Mouse (Mus musculus) midbrain, embryonic 16.5 days (tissue): Measurements from ENCODE around the gene Spata33. TPM values are rescaled to one million over a fixed set of nuclear protein-coding genes. Genes with fewer than 3 reads are reported as not detected.

Experiments used
- polyA plus RNA-seq: library from polyadenylated mRNA; unstranded; fragments of >200 nt; fragmentation: Nextera tagmentation; extraction: Ambion mirVana; gene quantifications from 2 replicates; pipeline ENCODE4 v1.2.1, GENCODE M21; 2015

Spata33 gene
- polyA plus RNA-seq, 1 experiment from 2014 or later, result 8.5 TPM

Other genes with a start within 250 kb of the Spata33 start
- 23.2 and 25.8 TPM in 2 replicates for gene Ankrd11, start 170.6 kb upstream of the Spata33 start, polyA plus RNA-seq
- 47.4 and 48.2 TPM in 2 replicates for gene Spg7, start 149.9 kb upstream of the Spata33 start, polyA plus RNA-seq
- 639 and 669 TPM in 2 replicates for gene Rpl13, start 110.5 kb upstream of the Spata33 start, polyA plus RNA-seq
- gene Cpne7, start 95.5 kb upstream of the Spata33 start, polyA plus RNA-seq, result 10.1 and 17.1 TPM in 2 replicates
- 0.40 and 0.42 TPM in 2 replicates for gene Sult5a1, start 54.5 kb upstream of the Spata33 start, polyA plus RNA-seq
- gene Dpep1, start 26.6 kb upstream of the Spata33 start, polyA plus RNA-seq, result 0.14 and 0.40 TPM in 2 replicates
- gene Chmp1a, start 69 bp upstream of the Spata33 start, polyA plus RNA-seq, result 231 and 232 TPM in 2 replicates
- 53.8 and 54.4 TPM in 2 replicates for gene Cdk10, start 12.0 kb downstream of the Spata33 start, polyA plus RNA-seq
- gene Spata2l, start 23.4 kb downstream of the Spata33 start, polyA plus RNA-seq, result 8.2 and 12.1 TPM in 2 replicates
- 24.3 and 24.4 TPM in 2 replicates for gene Zfp276, start 41.4 kb downstream of the Spata33 start, polyA plus RNA-seq
- 63.8 and 69.0 TPM in 2 replicates for gene Vps9d1, start 41.5 kb downstream of the Spata33 start, polyA plus RNA-seq
- gene Fanca, start 105.7 kb downstream of the Spata33 start, polyA plus RNA-seq, result 5.0 and 5.4 TPM in 2 replicates
- gene Spire2, start 119.9 kb downstream of the Spata33 start, polyA plus RNA-seq, result 39.1 and 42.3 TPM in 2 replicates
- 338 and 394 TPM in 2 replicates for gene Tcf25, start 160.9 kb downstream of the Spata33 start, polyA plus RNA-seq
- gene Mc1r, start 194.3 kb downstream of the Spata33 start, polyA plus RNA-seq, result 0.08 and 0.11 TPM in 2 replicates
- 2,090 and 2,148 TPM in 2 replicates for gene Tubb3, start 198.6 kb downstream of the Spata33 start, polyA plus RNA-seq
- 45.4 and 49.5 TPM in 2 replicates for gene Def8, start 210.7 kb downstream of the Spata33 start, polyA plus RNA-seq